Mouse (Mus musculus): Measurements from ENCODE around the gene Neurod1.

Gene Neurod1

GRCm38 (mm10) chr2:79443401-79443800 lies 13.2 kb downstream of the Neurod1 start:
- in situ Hi-C loops (cut with MboI, MseI) = no loop called here

GRCm38 (mm10) chr2:79442906-79443305 lies 13.6 kb downstream of the Neurod1 start:
- in situ Hi-C loops (cut with MboI, MseI) = no loop called here

GRCm38 (mm10) chr2:79442227-79442626 lies 14.3 kb downstream of the Neurod1 start:
- in situ Hi-C loops (cut with MboI, MseI) = no loop called here

- in situ Hi-C loops (cut with MboI, MseI) = no loop called here
Measured at GRCm38 (mm10) chr2:79430061-79430460, 26.5 kb downstream of the Neurod1 start.

DNA sequence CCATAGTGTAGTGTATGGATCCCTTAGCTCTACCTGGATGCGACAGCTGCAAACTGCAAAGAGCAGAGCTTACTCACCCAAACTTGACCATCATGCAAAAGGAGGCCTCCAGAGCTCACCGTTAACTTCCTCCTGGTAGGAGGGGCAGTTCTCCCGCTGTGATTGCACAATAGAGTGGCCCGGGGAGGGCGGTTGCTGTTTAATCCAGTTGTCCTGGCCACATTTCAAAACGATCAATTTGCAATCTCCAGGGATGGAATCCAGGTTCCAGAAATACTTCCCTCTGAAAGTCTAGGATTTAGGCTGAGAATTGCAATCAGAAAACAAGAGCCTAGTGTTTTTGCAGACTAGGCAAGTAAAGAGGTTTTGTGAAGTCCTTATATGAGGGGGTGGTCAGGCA lies 26.9 kb downstream of the Neurod1 start:
- in situ Hi-C loops (cut with MboI, MseI) = no loop called here

DNA sequence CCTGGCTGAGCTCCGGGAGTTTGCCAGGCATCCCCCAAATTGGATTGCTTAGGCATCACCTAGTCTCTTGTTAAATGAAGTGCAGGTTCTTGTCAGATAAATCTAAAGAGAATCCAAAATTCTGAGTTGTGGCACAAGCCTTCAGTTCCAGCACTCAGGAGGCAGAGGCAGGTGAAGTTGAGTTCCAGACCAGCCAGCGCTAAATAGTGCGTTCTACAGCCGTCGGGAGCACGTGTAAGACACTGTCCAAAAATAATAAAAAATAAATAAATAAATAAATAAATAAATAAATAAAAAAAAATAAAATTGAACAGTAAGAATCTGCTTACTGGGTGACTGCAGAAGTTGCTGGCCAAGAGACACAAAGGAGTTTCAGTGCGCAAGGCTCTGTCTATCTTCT lies 27.4 kb downstream of the Neurod1 start:
- in situ Hi-C loops (cut with MboI, MseI) = no loop called here

GRCm38 (mm10) chr2:79428569-79429104 lies 27.9 kb downstream of the Neurod1 start:
- in situ Hi-C loops (cut with MboI, MseI) = no loop called here

DNA sequence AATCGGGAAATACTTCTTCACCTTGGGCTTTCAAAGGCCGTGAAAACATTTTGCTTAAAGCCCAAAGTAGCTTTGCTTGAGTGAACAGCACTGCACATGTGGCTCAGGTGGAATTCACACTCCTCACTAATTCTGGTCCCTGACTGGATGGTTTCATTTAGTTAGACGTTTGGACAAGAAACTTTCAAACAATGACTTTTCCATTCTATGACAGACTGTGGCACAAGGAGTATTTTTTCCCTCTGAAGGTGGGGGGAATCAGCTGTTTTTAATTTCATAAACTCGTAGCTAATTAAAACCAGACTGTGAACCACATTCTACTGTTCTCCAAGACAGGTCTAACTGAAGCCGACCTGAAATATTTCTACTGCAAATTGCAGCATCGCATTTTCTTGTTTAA lies 28.5 kb downstream of the Neurod1 start:
- in situ Hi-C loops (cut with MboI, MseI) = no loop called here

GRCm38 (mm10) chr2:79421696-79422095 lies 34.9 kb downstream of the Neurod1 start:
- in situ Hi-C loops (cut with MboI, MseI) = no loop called here

- in situ Hi-C loops (cut with MboI, MseI) = no loop called here
Measured at GRCm38 (mm10) chr2:79414505-79414904, 42.0 kb downstream of the Neurod1 start.

DNA sequence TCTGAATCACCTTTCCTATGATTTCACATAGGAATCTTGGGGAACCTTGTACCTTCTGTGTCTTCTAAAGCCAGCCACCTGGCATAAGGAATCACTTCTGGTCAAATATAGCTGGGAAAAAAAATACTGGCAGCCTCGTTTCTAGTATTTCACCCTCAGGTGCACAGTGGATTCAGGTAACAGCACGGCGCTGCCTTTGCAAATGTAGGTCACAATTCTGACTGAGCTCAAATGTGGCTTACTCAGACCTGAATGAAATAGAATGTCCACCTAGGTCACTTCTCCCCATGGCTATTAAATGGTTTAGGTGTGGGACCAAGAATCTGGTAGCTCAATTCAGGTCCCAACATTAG lies 45.7 kb downstream of the Neurod1 start:
- in situ Hi-C loops (cut with MboI, MseI) = no loop called here

- in situ Hi-C loops (cut with MboI, MseI) = no loop called here
Measured at GRCm38 (mm10) chr2:79410247-79410902, 46.2 kb downstream of the Neurod1 start.

DNA sequence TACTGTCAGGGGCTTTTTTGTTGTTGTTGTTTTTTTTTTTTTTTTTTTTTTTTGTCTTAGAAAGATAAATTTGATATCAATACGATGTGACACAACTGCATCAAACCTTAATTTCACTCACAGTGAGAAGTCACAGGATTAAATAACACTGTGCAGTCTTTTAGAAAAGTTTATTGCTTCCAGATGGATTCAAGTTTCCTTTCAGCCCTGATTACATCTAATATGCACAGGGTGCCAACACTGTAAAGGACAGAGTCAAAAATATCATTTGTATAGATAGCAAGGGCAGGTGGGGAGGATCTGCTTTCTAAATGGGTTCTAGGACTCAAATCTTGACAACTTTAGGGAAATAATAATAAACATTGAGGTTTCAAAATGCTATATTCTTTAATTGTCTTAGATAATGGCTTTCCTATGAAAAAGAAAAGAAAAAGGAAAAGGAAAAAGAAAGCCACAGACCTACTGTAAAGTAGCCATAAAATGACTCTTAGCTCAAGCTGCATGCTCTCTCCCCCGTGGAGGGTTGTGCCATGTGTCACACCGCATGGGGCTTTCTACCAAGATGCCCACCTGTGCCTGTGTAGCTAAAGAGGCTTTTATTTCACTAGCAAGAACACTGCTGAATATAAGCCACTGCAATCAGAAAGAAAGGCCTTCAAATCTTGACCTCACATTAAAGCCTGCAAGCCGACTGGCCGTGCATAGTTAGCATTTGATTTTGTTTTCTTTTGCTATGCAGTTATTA lies 50.7 kb downstream of the Neurod1 start:
- in situ Hi-C loops (cut with MboI, MseI) = no loop called here
